Mouse (Mus musculus) liver, embryonic 12.5 days (tissue): Measurements from ENCODE around the gene Adgrd1. TPM values are rescaled to one million over a fixed set of nuclear protein-coding genes. Genes with fewer than 3 reads are reported as not detected.

Experiments
- ATAC-seq: fragments of 200-750 bp; cut with Nextera tagmentation; 2 replicates; pipeline ENCODE4 v1.8.0; 2017; ENCODE audit warnings: moderate number of reproducible peaks, mild to moderate bottlenecking, moderate library complexity
- H3K27ac ChIP-seq: fragments of 300-500 bp; sonication (generic); 2 replicates; pipeline ENCODE4 v1.5.1; 2016; ENCODE audit warnings: mild to moderate bottlenecking
- H3K27me3 ChIP-seq: fragments of 300-500 bp; sonication (generic); replicated peaks from 2 replicates; pipeline ENCODE4 v1.6.1; 2016; ENCODE audit warnings: mild to moderate bottlenecking, moderate library complexity
- H3K36me3 ChIP-seq: fragments of 300-500 bp; sonication (generic); 2 replicates; pipeline ENCODE4 v1.6.1; 2016; ENCODE audit warnings: mild to moderate bottlenecking, moderate library complexity
- H3K4me1 ChIP-seq: fragments of 300-500 bp; sonication (generic); 2 replicates; pipeline ENCODE4 v1.6.1; 2016
- H3K4me2 ChIP-seq: fragments of 300-500 bp; sonication (generic); 2 replicates; pipeline ENCODE4 v1.6.1; 2016; ENCODE audit warnings: mild to moderate bottlenecking, moderate library complexity
- H3K4me3 ChIP-seq: fragments of 300-500 bp; sonication (generic); 2 replicates; pipeline ENCODE4 v1.5.1; 2016; ENCODE audit warnings: mild to moderate bottlenecking, moderate library complexity
- H3K9ac ChIP-seq: fragments of 300-500 bp; sonication (generic); 2 replicates; pipeline ENCODE4 v1.6.1; 2016; ENCODE audit warnings: mild to moderate bottlenecking, moderate library complexity
- H3K9me3 ChIP-seq: fragments of 300-500 bp; sonication (generic); replicated peaks from 2 replicates; pipeline ENCODE4 v1.6.1; 2016; ENCODE audit warnings: mild to moderate bottlenecking, moderate library complexity
- WGBS: fragments of 180-500 bp; shearing (Covaris S2); methylation state at CpG from one replicate; pipeline ENCODE4 v1.1.7; 2016; ENCODE audit not compliant: insufficient replicate concordance; 5-methylcytosine and 5-hydroxymethylcytosine counted together
- polyA plus RNA-seq: library from polyadenylated mRNA; unstranded; fragments of >200 nt; fragmentation: Nextera tagmentation; extraction: Ambion mirVana; gene quantifications from 2 replicates; pipeline ENCODE4 v1.2.1, GENCODE M21; 2016

Gene Adgrd1
- polyA plus RNA-seq, 1 experiment from 2014 or later: 0.02 TPM

- H3K9ac ChIP-seq: no peak overlapping the region
- H3K4me2 ChIP-seq: no peak overlapping the region
- H3K9me3 ChIP-seq: no peaks in the 10 kb centered on the region
- H3K4me1 ChIP-seq: peaks cover 15% of the 10 kb centered on the region
- ATAC-seq: no peak
- H3K36me3 ChIP-seq: no peaks in the 10 kb centered on the region
- H3K27me3 ChIP-seq: no peaks in the 10 kb centered on the region; the same call in 1 of the 2 replicates
- no peak overlapping the region for H3K27ac ChIP-seq
- H3K4me3 ChIP-seq: no peak overlapping the region
- 2% methylated on average over 2 of the region's 2 CpGs for WGBS
These were observed 89.7 kb downstream of the Adgrd1 start for GRCm38 (mm10) chr5:129186260-129186659.

GRCm38 (mm10) chr5:129186926-129187325, 90.4 kb downstream of the Adgrd1 start:
- Histone ChIP-seq H3K4me1 (peaks cover 8% of the 10 kb centered on the region), H3K27me3 (no peaks in the 10 kb centered on the region; the same call in 1 of the 2 replicates), H3K36me3 (no peaks in the 10 kb centered on the region), H3K9me3 (no peaks in the 10 kb centered on the region), H3K4me3 (no peak overlapping the region), H3K9ac (no peak overlapping the region), H3K4me2 (no peak overlapping the region), H3K27ac (no peak overlapping the region)
- ATAC-seq: no peak
- 74% methylated on average over 7 of the region's 7 CpGs for whole genome bisulfite sequencing

- 71% methylated on average over 6 of the region's 6 CpGs for WGBS
- no peaks in the 10 kb centered on the region; the same call in 1 of the 2 replicates for H3K27me3 ChIP-seq
- H3K4me3 ChIP-seq: no peak overlapping the region
- no peaks in the 10 kb centered on the region for H3K9me3 ChIP-seq
- H3K9ac ChIP-seq: no peak overlapping the region
- ATAC-seq: no peak
- no peaks in the 10 kb centered on the region for H3K4me1 ChIP-seq
- H3K36me3 ChIP-seq: no peaks in the 10 kb centered on the region
- H3K27ac ChIP-seq: no peak overlapping the region
- no peak overlapping the region for H3K4me2 ChIP-seq
These were observed 92.5 kb downstream of the Adgrd1 start for GRCm38 (mm10) chr5:129189071-129189470.

- H3K36me3 ChIP-seq: no peaks in the 10 kb centered on the region
- ATAC-seq: no peak
- no peak overlapping the region for H3K9ac ChIP-seq
- no peak overlapping the region for H3K4me3 ChIP-seq
- no peaks in the 10 kb centered on the region; the same call in 1 of the 2 replicates for H3K27me3 ChIP-seq
- no peaks in the 10 kb centered on the region for H3K4me1 ChIP-seq
- H3K27ac ChIP-seq: no peak overlapping the region
- no peaks in the 10 kb centered on the region for H3K9me3 ChIP-seq
- 64% methylated on average over 7 of the region's 7 CpGs for WGBS
- H3K4me2 ChIP-seq: no peak overlapping the region
These were observed 93.5 kb downstream of the Adgrd1 start for GRCm38 (mm10) chr5:129190077-129190476.

- Histone ChIP-seq H3K4me3 (no peak overlapping the region), H3K4me2 (no peak overlapping the region), H3K27ac (no peak overlapping the region), H3K27me3 (peaks cover 17% of the 10 kb centered on the region; the same call in 1 of the 2 replicates), H3K9me3 (no peaks in the 10 kb centered on the region), H3K36me3 (no peaks in the 10 kb centered on the region), H3K4me1 (no peaks in the 10 kb centered on the region), H3K9ac (no peak overlapping the region)
- ATAC-seq: no peak
- WGBS: 69% methylated on average over 9 of the region's 9 CpGs
These were observed 100.0 kb downstream of the Adgrd1 start for GRCm38 (mm10) chr5:129196501-129196900.

- Histone ChIP-seq H3K9me3 (no peaks in the 10 kb centered on the region), H3K27ac (no peak overlapping the region), H3K27me3 (peaks cover 17% of the 10 kb centered on the region; the same call in 1 of the 2 replicates), H3K36me3 (no peaks in the 10 kb centered on the region), H3K9ac (no peak overlapping the region), H3K4me3 (no peak overlapping the region), H3K4me1 (no peaks in the 10 kb centered on the region), H3K4me2 (no peak overlapping the region)
- no peak for ATAC-seq
- WGBS: 55% methylated on average over 9 of the region's 9 CpGs
These were observed 100.5 kb downstream of the Adgrd1 start for GRCm38 (mm10) chr5:129196971-129197519.

GRCm38 (mm10) chr5:129200132-129200531, 103.6 kb downstream of the Adgrd1 start:
- 69% methylated on average over 3 of the region's 3 CpGs for WGBS

GRCm38 (mm10) chr5:129208279-129208678, 111.7 kb downstream of the Adgrd1 start:
- ATAC-seq: no peak
- Histone ChIP-seq H3K4me1 (no peaks in the 10 kb centered on the region), H3K4me2 (no peak overlapping the region), H3K27me3 (no peaks in the 10 kb centered on the region), H3K27ac (no peak overlapping the region), H3K36me3 (no peaks in the 10 kb centered on the region), H3K9ac (no peak overlapping the region), H3K4me3 (no peak overlapping the region), H3K9me3 (no peaks in the 10 kb centered on the region)

More at GRCm38 (mm10) chr5:129200132-129200531, 103.6 kb downstream of the Adgrd1 start:
- Histone ChIP-seq H3K4me1 (no peaks in the 10 kb centered on the region), H3K4me3 (no peak overlapping the region), H3K27ac (no peak overlapping the region), H3K9me3 (no peaks in the 10 kb centered on the region), H3K36me3 (no peaks in the 10 kb centered on the region), H3K27me3 (peaks cover 17% of the 10 kb centered on the region; the same call in 1 of the 2 replicates), H3K9ac (no peak overlapping the region), H3K4me2 (no peak overlapping the region)
- ATAC-seq: no peak

- Histone ChIP-seq H3K36me3 (no peaks in the 10 kb centered on the region), H3K4me2 (no peak overlapping the region), H3K27me3 (no peaks in the 10 kb centered on the region), H3K4me3 (no peak overlapping the region), H3K4me1 (no peaks in the 10 kb centered on the region), H3K9me3 (no peaks in the 10 kb centered on the region), H3K9ac (no peak overlapping the region), H3K27ac (no peak overlapping the region)
- WGBS: 47% methylated on average over 4 of the region's 4 CpGs
- 0 out of 2 replicates have a peak, but pooled peaks have one; percentile 18 for ATAC-seq
These were observed 112.3 kb downstream of the Adgrd1 start for GRCm38 (mm10) chr5:129208845-129209244.

GRCm38 (mm10) chr5:129211385-129212031, 115.0 kb downstream of the Adgrd1 start:
- Histone ChIP-seq H3K4me2 (no peak overlapping the region), H3K27me3 (peaks cover 4% of the 10 kb centered on the region; the same call in 1 of the 2 replicates), H3K36me3 (no peaks in the 10 kb centered on the region), H3K4me1 (no peaks in the 10 kb centered on the region), H3K27ac (no peak overlapping the region), H3K9ac (no peak overlapping the region), H3K4me3 (no peak overlapping the region), H3K9me3 (no peaks in the 10 kb centered on the region)
- ATAC-seq: no peak
- 65% methylated on average over 14 of the region's 14 CpGs for WGBS

- no peak overlapping the region for H3K9ac ChIP-seq
- WGBS: 35% methylated on average over 9 of the region's 9 CpGs
- peaks cover 9% of the 10 kb centered on the region for H3K27me3 ChIP-seq
- H3K27ac ChIP-seq: no peak overlapping the region
- no peak for ATAC-seq
- no peak overlapping the region for H3K4me3 ChIP-seq
- H3K9me3 ChIP-seq: no peaks in the 10 kb centered on the region
- H3K4me2 ChIP-seq: no peak overlapping the region
- no peaks in the 10 kb centered on the region for H3K36me3 ChIP-seq
- H3K4me1 ChIP-seq: peaks cover 13% of the 10 kb centered on the region
These were observed 117.5 kb downstream of the Adgrd1 start for GRCm38 (mm10) chr5:129214023-129214422.

GRCm38 (mm10) chr5:129216001-129216400, 119.5 kb downstream of the Adgrd1 start:
- no peak overlapping the region for H3K9ac ChIP-seq
- H3K9me3 ChIP-seq: no peaks in the 10 kb centered on the region
- no peak for ATAC-seq
- no peaks in the 10 kb centered on the region for H3K36me3 ChIP-seq
- no peak overlapping the region for H3K27ac ChIP-seq
- WGBS: 78% methylated on average over 2 of the region's 2 CpGs
- H3K4me3 ChIP-seq: no peak overlapping the region
- H3K27me3 ChIP-seq: peaks cover 9% of the 10 kb centered on the region
- H3K4me2 ChIP-seq: no peak overlapping the region
- H3K4me1 ChIP-seq: peaks cover 13% of the 10 kb centered on the region
